Mouse (Mus musculus) forebrain, embryonic 15.5 days (tissue): Measurements from ENCODE around the gene Bad. TPM values are rescaled to one million over a fixed set of nuclear protein-coding genes. Genes with fewer than 3 reads are reported as not detected.

Source experiments
- ATAC-seq: fragments of 200-750 bp; cut with Nextera tagmentation; replicated peaks from 2 replicates; pipeline ENCODE4 v1.8.0; 2017; ENCODE audit warnings: mild to moderate bottlenecking, moderate TSS enrichment, moderate library complexity
- H3K27ac ChIP-seq: fragments of 300-500 bp; sonication (generic); replicated peaks from 2 replicates; pipeline ENCODE4 v1.5.1; 2015; ENCODE audit warnings: mild to moderate bottlenecking, inconsistent platforms
- H3K27me3 ChIP-seq: fragments of 300-500 bp; sonication (generic); 2 replicates; pipeline ENCODE4 v1.6.1; 2015; ENCODE audit warnings: inconsistent platforms
- H3K36me3 ChIP-seq: fragments of 300-500 bp; sonication (generic); 2 replicates; pipeline ENCODE4 v1.6.1; 2015; ENCODE audit warnings: mild to moderate bottlenecking, inconsistent platforms
- H3K4me1 ChIP-seq: fragments of 300-500 bp; sonication (generic); 2 replicates; pipeline ENCODE4 v1.6.1; 2015; ENCODE audit warnings: inconsistent platforms
- H3K4me2 ChIP-seq: fragments of 300-500 bp; sonication (generic); replicated peaks from 2 replicates; pipeline ENCODE4 v1.6.1; 2015; ENCODE audit warnings: mild to moderate bottlenecking, inconsistent platforms
- H3K4me3 ChIP-seq: fragments of 300-500 bp; sonication (generic); 2 replicates; pipeline ENCODE4 v1.5.1; 2015; ENCODE audit warnings: mild to moderate bottlenecking, inconsistent platforms
- H3K9ac ChIP-seq: fragments of 300-500 bp; sonication (generic); replicated peaks from 2 replicates; pipeline ENCODE4 v1.6.1; 2015; ENCODE audit warnings: mild to moderate bottlenecking, inconsistent platforms
- H3K9me3 ChIP-seq: fragments of 300-500 bp; sonication (generic); 2 replicates; pipeline ENCODE4 v1.6.1; 2016; ENCODE audit warnings: inconsistent platforms
- WGBS: fragments of 180-500 bp; shearing (Covaris S2); methylation state at CpG from one replicate; pipeline ENCODE4 v1.1.7; 2015; ENCODE audit warnings: mixed read lengths; 5-methylcytosine and 5-hydroxymethylcytosine counted together
- polyA plus RNA-seq: library from polyadenylated mRNA; unstranded; fragments of >200 nt; fragmentation: Nextera tagmentation; extraction: Ambion mirVana; gene quantifications from 2 replicates; pipeline ENCODE4 v1.2.1, GENCODE M21; 2015

Bad gene
- polyA plus RNA-seq, 1 experiment from 2014 or later, result 83.7 TPM

GRCm38 (mm10) chr19:6955424-6955823 is 13.8 kb downstream of the Bad start:
- no peaks in the 10 kb centered on the region for H3K36me3 ChIP-seq
- H3K9me3 ChIP-seq, result no peaks in the 10 kb centered on the region
- H3K27ac ChIP-seq, result no peak overlapping the region
- H3K4me1 ChIP-seq, result peaks cover 11% of the 10 kb centered on the region
- 96% methylated on average over 7 of the region's 7 CpGs for WGBS
- H3K4me3 ChIP-seq, result no peak overlapping the region
- H3K27me3 ChIP-seq, result no peaks in the 10 kb centered on the region
- no peak for ATAC-seq
- no peak overlapping the region for H3K9ac ChIP-seq
- no peak overlapping the region for H3K4me2 ChIP-seq

GRCm38 (mm10) chr19:6956461-6956860 is 14.8 kb downstream of the Bad start:
- no peak overlapping the region for H3K4me2 ChIP-seq
- WGBS, result 84% methylated on average over 10 of the region's 10 CpGs
- H3K4me3 ChIP-seq, result no peak overlapping the region
- H3K27me3 ChIP-seq, result no peaks in the 10 kb centered on the region
- no peaks in the 10 kb centered on the region for H3K9me3 ChIP-seq
- H3K36me3 ChIP-seq, result no peaks in the 10 kb centered on the region
- no peak for ATAC-seq
- H3K9ac ChIP-seq, result no peak overlapping the region
- no peak overlapping the region for H3K27ac ChIP-seq
- H3K4me1 ChIP-seq, result peaks cover 10% of the 10 kb centered on the region

- ATAC-seq, result no peak
Measured at GRCm38 (mm10) chr19:6968491-6969271, 27.0 kb downstream of the Bad start.

DNA sequence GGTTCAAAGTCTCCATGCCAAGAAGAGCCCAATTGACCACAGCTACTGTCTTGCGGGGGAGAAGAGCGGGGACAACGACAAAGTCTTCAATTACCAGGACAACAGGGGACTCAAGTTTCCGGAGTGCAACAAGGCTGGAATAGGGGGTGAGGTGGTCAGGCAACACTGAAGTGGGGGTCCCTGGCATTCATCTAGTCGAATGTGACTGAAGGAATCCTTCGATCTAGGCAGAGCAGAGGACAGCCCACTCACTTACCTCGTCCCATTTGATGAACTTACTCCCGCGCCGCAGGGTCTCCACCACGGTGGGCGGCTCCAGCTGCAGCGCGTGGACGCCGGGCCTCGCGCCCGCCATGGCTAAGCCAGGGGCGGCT is 27.6 kb downstream of the Bad start:
- Histone ChIP-seq H3K9ac (peak overlapping the region; percentile 22), H3K4me1 (peaks cover 21% of the 10 kb centered on the region), H3K4me2 (peak overlapping the region; percentile 46), H3K27me3 (peaks cover 12% of the 10 kb centered on the region), H3K36me3 (no peaks in the 10 kb centered on the region), H3K4me3 (peak overlapping the region; percentile 41), H3K27ac (no peak overlapping the region), H3K9me3 (no peaks in the 10 kb centered on the region)
- ATAC-seq, result no peak
- 1% methylated on average over 20 of the region's 20 CpGs for WGBS

More at GRCm38 (mm10) chr19:6968491-6969271, 27.0 kb downstream of the Bad start:
- no peak overlapping the region for H3K27ac ChIP-seq
- H3K9ac ChIP-seq, result no peak overlapping the region
- peak overlapping the region; percentile 41 for H3K4me3 ChIP-seq
- peaks cover 17% of the 10 kb centered on the region for H3K4me1 ChIP-seq
- no peaks in the 10 kb centered on the region for H3K9me3 ChIP-seq
- peaks cover 12% of the 10 kb centered on the region for H3K27me3 ChIP-seq
- WGBS, result 14% methylated on average over 15 of the region's 15 CpGs
- H3K4me2 ChIP-seq, result peak overlapping the region; percentile 46
- H3K36me3 ChIP-seq, result no peaks in the 10 kb centered on the region

DNA sequence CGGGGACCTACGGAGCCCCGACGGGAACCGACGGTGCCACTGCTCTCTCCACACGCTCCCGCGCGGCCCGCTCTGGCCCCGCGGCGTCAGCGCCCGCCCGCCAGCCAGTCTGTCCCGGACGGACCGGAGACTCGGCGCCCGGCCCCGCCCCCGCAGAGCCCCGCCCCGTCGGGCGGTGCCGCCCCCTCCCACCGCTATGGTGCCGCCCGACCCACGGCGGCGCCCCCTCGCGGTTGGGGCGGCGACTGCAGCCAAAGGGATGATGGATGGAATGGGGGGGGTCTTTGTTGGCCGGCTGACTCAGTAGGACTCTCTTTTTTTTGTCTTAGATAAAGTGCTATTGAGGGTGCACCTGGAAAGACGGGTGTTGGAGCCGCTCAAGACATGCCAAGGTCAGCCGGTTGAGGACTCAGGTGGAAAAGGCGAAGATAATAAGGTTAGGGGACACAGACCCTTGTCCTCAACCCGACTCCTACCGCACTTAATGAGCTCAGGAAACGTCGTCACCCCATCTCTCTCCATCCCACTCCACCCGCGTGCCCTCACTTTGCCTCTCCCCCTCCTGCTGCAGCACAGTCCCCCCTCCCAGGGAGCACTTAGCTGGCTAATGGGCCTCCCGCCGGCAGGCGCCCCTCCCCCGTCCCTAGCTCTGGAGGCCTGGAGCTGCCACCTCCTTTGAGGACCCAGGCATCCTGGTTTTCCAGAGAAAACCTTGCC is 28.2 kb downstream of the Bad start:
- Histone ChIP-seq H3K36me3 (no peaks in the 10 kb centered on the region), H3K4me1 (peaks cover 21% of the 10 kb centered on the region), H3K4me2 (peak overlapping the region; percentile 46), H3K4me3 (peak overlapping the region; percentile 41), H3K27ac (no peak overlapping the region), H3K27me3 (peaks cover 12% of the 10 kb centered on the region), H3K9ac (peak overlapping the region; percentile 22), H3K9me3 (no peaks in the 10 kb centered on the region)
- ATAC-seq, result 0 out of 2 replicates have a peak, but pooled peaks have one; percentile 9
- 1% methylated on average over 45 of the region's 55 CpGs for WGBS

- Histone ChIP-seq H3K36me3 (no peaks in the 10 kb centered on the region), H3K4me3 (no peak overlapping the region), H3K4me2 (peak overlapping the region; percentile 46; the same call in 1 of the 2 replicates), H3K9me3 (no peaks in the 10 kb centered on the region), H3K9ac (no peak overlapping the region), H3K27ac (no peak overlapping the region), H3K27me3 (peaks cover 12% of the 10 kb centered on the region), H3K4me1 (peaks cover 21% of the 10 kb centered on the region)
- WGBS, result 13% methylated on average over 11 of the region's 11 CpGs
- no peak for ATAC-seq
Measured at GRCm38 (mm10) chr19:6970460-6971085, 28.9 kb downstream of the Bad start.

- Histone ChIP-seq H3K9ac (no peak overlapping the region), H3K4me2 (no peak overlapping the region), H3K27me3 (peaks cover 12% of the 10 kb centered on the region), H3K27ac (no peak overlapping the region), H3K9me3 (no peaks in the 10 kb centered on the region), H3K4me1 (peaks cover 31% of the 10 kb centered on the region), H3K4me3 (no peak overlapping the region), H3K36me3 (no peaks in the 10 kb centered on the region)
- ATAC-seq, result no peak
- 54% methylated on average over 6 of the region's 6 CpGs for WGBS
Measured at GRCm38 (mm10) chr19:6971644-6972043, 30.0 kb downstream of the Bad start.

DNA sequence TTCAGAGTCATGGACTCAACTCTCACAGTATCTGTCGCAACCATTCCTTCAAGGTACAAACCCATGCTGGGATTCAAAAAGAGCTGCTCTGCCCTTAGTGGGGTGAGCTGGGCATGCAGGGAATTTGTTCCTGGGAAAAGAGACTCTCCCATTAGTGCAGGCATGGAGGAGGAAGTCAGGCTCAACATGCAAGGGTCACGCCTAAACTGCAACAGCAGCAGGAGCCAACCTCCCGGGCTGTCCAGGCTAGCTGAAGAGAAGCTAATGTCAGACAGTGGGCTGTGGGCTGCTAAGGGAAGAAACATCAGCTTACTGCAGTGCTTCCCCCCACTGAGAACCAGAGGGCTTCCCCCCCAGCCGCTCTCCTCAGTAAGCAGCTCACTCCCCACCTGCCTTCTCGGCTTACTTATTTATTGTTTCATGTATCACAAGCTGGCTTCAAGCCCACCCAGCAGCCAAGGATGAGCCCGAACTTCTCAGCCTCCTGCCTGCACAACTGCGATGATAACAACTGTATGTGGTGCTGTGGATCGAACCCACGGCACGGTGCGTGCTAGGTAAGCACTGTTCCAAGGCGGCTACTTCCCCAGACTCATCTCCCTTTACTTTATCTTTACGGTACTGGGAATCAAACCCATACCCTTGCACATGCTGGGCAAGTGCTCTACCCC is 30.7 kb downstream of the Bad start:
- Histone ChIP-seq H3K9me3 (no peaks in the 10 kb centered on the region), H3K4me1 (peaks cover 37% of the 10 kb centered on the region), H3K36me3 (peaks cover 3% of the 10 kb centered on the region), H3K27me3 (peaks cover 12% of the 10 kb centered on the region), H3K27ac (no peak overlapping the region), H3K4me2 (no peak overlapping the region), H3K9ac (no peak overlapping the region), H3K4me3 (no peak overlapping the region)
- no peak for ATAC-seq
- 80% methylated on average over 13 of the region's 13 CpGs for WGBS

DNA sequence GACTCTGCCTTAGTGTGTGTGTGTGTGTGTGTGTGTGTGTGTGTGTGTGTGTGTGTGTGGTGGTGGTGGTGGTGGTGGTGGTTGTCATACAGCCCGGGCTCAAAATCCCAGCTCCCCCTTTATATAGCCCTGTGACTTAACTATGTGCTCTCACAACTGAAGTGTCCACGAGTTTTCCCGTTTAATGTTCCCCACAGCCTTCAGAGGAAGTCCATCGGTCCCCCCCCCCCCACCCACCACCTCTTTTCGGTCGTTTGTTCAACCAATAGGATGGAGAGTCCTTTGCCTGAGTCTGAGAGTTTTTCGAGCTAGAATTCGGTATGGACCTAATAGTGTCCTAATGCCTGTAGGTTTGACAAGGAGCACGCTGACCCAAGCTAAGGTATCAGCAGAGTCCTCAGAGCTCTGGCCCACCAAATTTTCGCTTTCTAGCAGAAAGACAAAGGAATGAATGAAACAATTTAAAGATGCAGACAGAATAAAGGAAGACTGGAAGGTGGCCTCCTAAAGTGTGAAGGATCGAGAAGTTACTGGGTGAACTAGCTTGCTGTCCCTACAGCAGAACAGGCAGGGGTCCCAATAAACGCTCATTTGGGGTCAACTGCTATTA is 32.0 kb downstream of the Bad start:
- H3K4me2 ChIP-seq, result peak overlapping the region; percentile 82
- WGBS, result 25% methylated on average over 11 of the region's 12 CpGs
- no peaks in the 10 kb centered on the region for H3K9me3 ChIP-seq
- H3K27me3 ChIP-seq, result peaks cover 10% of the 10 kb centered on the region
- H3K4me1 ChIP-seq, result peaks cover 50% of the 10 kb centered on the region
- peak overlapping the region; percentile 67; the same call in 1 of the 2 replicates for H3K9ac ChIP-seq
- H3K27ac ChIP-seq, result peak overlapping the region; percentile 95
- peaks cover 15% of the 10 kb centered on the region for H3K36me3 ChIP-seq
- H3K4me3 ChIP-seq, result peak overlapping the region; percentile 61
- no peak for ATAC-seq

GRCm38 (mm10) chr19:6974211-6975205 is 32.8 kb downstream of the Bad start, which contains the start of gene Ppp1r14b:
Gene Ppp1r14b, plus strand, starts transcription at chr19:6974968.
- Histone ChIP-seq H3K27ac (peak within 1 kb of the TSS; percentile 95), H3K27me3 (peaks cover 3% of the 10 kb centered on the region), H3K4me1 (peaks cover 55% of the 10 kb centered on the region), H3K9ac (peak within 1 kb of the TSS; percentile 67), H3K4me3 (peak within 1 kb of the TSS; percentile 61), H3K9me3 (no peaks in the 10 kb centered on the region), H3K36me3 (peaks cover 15% of the 10 kb centered on the region), H3K4me2 (peak within 1 kb of the TSS; percentile 82)
- ATAC-seq, result peak; percentile 72
- WGBS, result under 1% methylated on average over 65 of the region's 84 CpGs
